Mouse (Mus musculus) stomach, embryonic 15.5 days (tissue): ENCODE data around the gene Tjp1. TPM values are rescaled to one million over a fixed set of nuclear protein-coding genes. Genes with fewer than 3 reads are reported as not detected.

Source experiments
- ATAC-seq: fragments of 200-750 bp; cut with Nextera tagmentation; 2 replicates; pipeline ENCODE4 v1.8.0; 2017; ENCODE audit warnings: low read depth, moderate number of reproducible peaks, moderate TSS enrichment; ENCODE audit not compliant: insufficient read depth, low FRiP score
- H3K27ac ChIP-seq: fragments of 300-500 bp; sonication (generic); 2 replicates; pipeline ENCODE4 v1.5.1; 2015; ENCODE audit warnings: mild to moderate bottlenecking, inconsistent platforms
- H3K27me3 ChIP-seq: fragments of 300-500 bp; sonication (generic); replicated peaks from 2 replicates; pipeline ENCODE4 v1.6.1; 2015; ENCODE audit warnings: inconsistent platforms
- H3K36me3 ChIP-seq: fragments of 300-500 bp; sonication (generic); 2 replicates; pipeline ENCODE4 v1.6.1; 2015; ENCODE audit warnings: inconsistent platforms
- H3K4me1 ChIP-seq: fragments of 300-500 bp; sonication (generic); 2 replicates; pipeline ENCODE4 v1.6.1; 2015; ENCODE audit warnings: inconsistent platforms
- H3K4me2 ChIP-seq: fragments of 300-500 bp; sonication (generic); 2 replicates; pipeline ENCODE4 v1.6.1; 2015; ENCODE audit warnings: mild to moderate bottlenecking, inconsistent platforms
- H3K4me3 ChIP-seq: fragments of 300-500 bp; sonication (generic); replicated peaks from 2 replicates; pipeline ENCODE4 v1.5.1; 2015; ENCODE audit warnings: inconsistent platforms
- H3K9ac ChIP-seq: fragments of 300-500 bp; sonication (generic); 2 replicates; pipeline ENCODE4 v1.6.1; 2015; ENCODE audit warnings: inconsistent platforms
- H3K9me3 ChIP-seq: fragments of 300-500 bp; sonication (generic); 2 replicates; pipeline ENCODE4 v1.6.1; 2016; ENCODE audit warnings: inconsistent platforms
- WGBS: fragments of 180-500 bp; shearing (Covaris S2); methylation state at CpG from one replicate; pipeline ENCODE4 v1.1.7; 2015; 5-methylcytosine and 5-hydroxymethylcytosine counted together
- polyA plus RNA-seq: library from polyadenylated mRNA; unstranded; fragments of >200 nt; fragmentation: Nextera tagmentation; extraction: Ambion mirVana; gene quantifications from 2 replicates; pipeline ENCODE4 v1.2.1, GENCODE M21; 2015

The Tjp1 gene
- polyA plus RNA-seq, 1 experiment from 2014 or later = 23.1 TPM

GRCm38 (mm10) chr7:65395891-65396290 lies 131.7 kb downstream of the Tjp1 start:
- H3K27ac ChIP-seq = no peak overlapping the region
- no peaks in the 10 kb centered on the region for H3K27me3 ChIP-seq
- H3K4me2 ChIP-seq = no peak overlapping the region
- ATAC-seq = no peak
- H3K9me3 ChIP-seq = no peaks in the 10 kb centered on the region
- H3K4me1 ChIP-seq = peaks cover 13% of the 10 kb centered on the region; the same call in 1 of the 2 replicates
- H3K9ac ChIP-seq = no peak overlapping the region
- 84% methylated on average over 4 of the region's 4 CpGs for WGBS
- no peak overlapping the region for H3K4me3 ChIP-seq
- no peaks in the 10 kb centered on the region for H3K36me3 ChIP-seq

GRCm38 (mm10) chr7:65395166-65395565 lies 132.4 kb downstream of the Tjp1 start:
- H3K27ac ChIP-seq = no peak overlapping the region
- peaks cover 13% of the 10 kb centered on the region; the same call in 1 of the 2 replicates for H3K4me1 ChIP-seq
- H3K36me3 ChIP-seq = no peaks in the 10 kb centered on the region
- H3K4me3 ChIP-seq = no peak overlapping the region
- H3K9me3 ChIP-seq = no peaks in the 10 kb centered on the region
- no peak for ATAC-seq
- 73% methylated on average over 5 of the region's 5 CpGs for WGBS
- no peaks in the 10 kb centered on the region for H3K27me3 ChIP-seq
- H3K9ac ChIP-seq = no peak overlapping the region
- no peak overlapping the region for H3K4me2 ChIP-seq

GRCm38 (mm10) chr7:65394672-65395071 lies 132.9 kb downstream of the Tjp1 start:
- no peak for ATAC-seq
- 40% methylated on average over 2 of the region's 2 CpGs for WGBS
- H3K27ac ChIP-seq = no peak overlapping the region

GRCm38 (mm10) chr7:65393704-65394452 lies 133.7 kb downstream of the Tjp1 start:
- Histone ChIP-seq H3K9me3 (no peaks in the 10 kb centered on the region), H3K4me3 (no peak overlapping the region), H3K36me3 (no peaks in the 10 kb centered on the region), H3K4me1 (peaks cover 13% of the 10 kb centered on the region; the same call in 1 of the 2 replicates), H3K4me2 (peak overlapping the region; percentile 34), H3K27ac (no peak overlapping the region), H3K9ac (no peak overlapping the region), H3K27me3 (no peaks in the 10 kb centered on the region)
- ATAC-seq = no peak
- WGBS = 9% methylated on average over 17 of the region's 17 CpGs

More at GRCm38 (mm10) chr7:65394672-65395071, 132.9 kb downstream of the Tjp1 start:
- peaks cover 13% of the 10 kb centered on the region; the same call in 1 of the 2 replicates for H3K4me1 ChIP-seq
- H3K4me3 ChIP-seq = no peak overlapping the region
- no peak overlapping the region for H3K9ac ChIP-seq
- H3K4me2 ChIP-seq = no peak overlapping the region
- H3K27me3 ChIP-seq = no peaks in the 10 kb centered on the region
- no peaks in the 10 kb centered on the region for H3K36me3 ChIP-seq
- H3K9me3 ChIP-seq = no peaks in the 10 kb centered on the region

GRCm38 (mm10) chr7:65392986-65393385 lies 134.6 kb downstream of the Tjp1 start:
- WGBS = 53% methylated on average over 9 of the region's 9 CpGs
- Histone ChIP-seq H3K4me1 (peaks cover 13% of the 10 kb centered on the region; the same call in 1 of the 2 replicates), H3K4me2 (no peak overlapping the region), H3K27ac (no peak overlapping the region), H3K36me3 (no peaks in the 10 kb centered on the region), H3K9ac (no peak overlapping the region), H3K27me3 (no peaks in the 10 kb centered on the region), H3K4me3 (no peak overlapping the region), H3K9me3 (no peaks in the 10 kb centered on the region)
- ATAC-seq = no peak

GRCm38 (mm10) chr7:65389539-65389938 lies 138.0 kb downstream of the Tjp1 start:
- H3K9ac ChIP-seq = no peak overlapping the region
- no peak overlapping the region for H3K27ac ChIP-seq
- no peak overlapping the region for H3K4me3 ChIP-seq
- H3K36me3 ChIP-seq = no peaks in the 10 kb centered on the region
- no peak for ATAC-seq
- peaks cover 8% of the 10 kb centered on the region; the same call in 1 of the 2 replicates for H3K4me1 ChIP-seq
- H3K4me2 ChIP-seq = no peak overlapping the region
- no peaks in the 10 kb centered on the region for H3K27me3 ChIP-seq
- WGBS = 87% methylated on average over 7 of the region's 7 CpGs
- H3K9me3 ChIP-seq = no peaks in the 10 kb centered on the region

GRCm38 (mm10) chr7:65388243-65389013 lies 139.2 kb downstream of the Tjp1 start:
- no peaks in the 10 kb centered on the region for H3K27me3 ChIP-seq
- 80% methylated on average over 8 of the region's 8 CpGs for WGBS
- H3K36me3 ChIP-seq = no peaks in the 10 kb centered on the region
- H3K9me3 ChIP-seq = no peaks in the 10 kb centered on the region
- H3K4me2 ChIP-seq = no peak overlapping the region
- H3K4me3 ChIP-seq = no peak overlapping the region
- ATAC-seq = no peak
- no peaks in the 10 kb centered on the region for H3K4me1 ChIP-seq
- H3K9ac ChIP-seq = no peak overlapping the region
- no peak overlapping the region for H3K27ac ChIP-seq

GRCm38 (mm10) chr7:65387560-65388175 lies 139.9 kb downstream of the Tjp1 start:
- Histone ChIP-seq H3K27ac (no peak overlapping the region), H3K4me3 (no peak overlapping the region), H3K9me3 (no peaks in the 10 kb centered on the region), H3K4me2 (no peak overlapping the region), H3K27me3 (no peaks in the 10 kb centered on the region), H3K9ac (no peak overlapping the region), H3K4me1 (no peaks in the 10 kb centered on the region), H3K36me3 (no peaks in the 10 kb centered on the region)
- ATAC-seq = no peak
- 83% methylated on average over 7 of the region's 7 CpGs for WGBS

GRCm38 (mm10) chr7:65384775-65385174 lies 142.8 kb downstream of the Tjp1 start:
- H3K9ac ChIP-seq = no peak overlapping the region
- no peaks in the 10 kb centered on the region for H3K9me3 ChIP-seq
- H3K27me3 ChIP-seq = no peaks in the 10 kb centered on the region
- H3K4me2 ChIP-seq = no peak overlapping the region
- ATAC-seq = no peak
- no peaks in the 10 kb centered on the region for H3K4me1 ChIP-seq
- H3K36me3 ChIP-seq = no peaks in the 10 kb centered on the region
- WGBS = 90% methylated on average over 7 of the region's 7 CpGs
- H3K4me3 ChIP-seq = no peak overlapping the region
- H3K27ac ChIP-seq = no peak overlapping the region

- 0 out of 2 replicates have a peak, but pooled peaks cover 7% of the 10 kb centered on the region for H3K4me1 ChIP-seq
- H3K4me3 ChIP-seq = no peak overlapping the region
- H3K36me3 ChIP-seq = no peaks in the 10 kb centered on the region
- peak overlapping the region; percentile 17; the same call in 1 of the 2 replicates for H3K27ac ChIP-seq
- 47% methylated on average over 10 of the region's 10 CpGs for WGBS
- H3K9me3 ChIP-seq = no peaks in the 10 kb centered on the region
- H3K9ac ChIP-seq = no peak overlapping the region
- no peak overlapping the region for H3K4me2 ChIP-seq
- no peak for ATAC-seq
- no peaks in the 10 kb centered on the region for H3K27me3 ChIP-seq
These were observed 144.9 kb downstream of the Tjp1 start for GRCm38 (mm10) chr7:65382515-65383283.

- H3K27me3 ChIP-seq = no peaks in the 10 kb centered on the region
- no peak overlapping the region for H3K4me2 ChIP-seq
- no peak overlapping the region for H3K9ac ChIP-seq
- WGBS = 47% methylated on average over 6 of the region's 6 CpGs
- H3K9me3 ChIP-seq = no peaks in the 10 kb centered on the region
- no peaks in the 10 kb centered on the region for H3K36me3 ChIP-seq
- H3K4me1 ChIP-seq = 0 out of 2 replicates have a peak, but pooled peaks cover 7% of the 10 kb centered on the region
- no peak overlapping the region for H3K4me3 ChIP-seq
- no peak overlapping the region for H3K27ac ChIP-seq
- no peak; the same call in 1 of the 2 replicates for ATAC-seq
These were observed 145.7 kb downstream of the Tjp1 start for GRCm38 (mm10) chr7:65381896-65382295.
